Mouse (Mus musculus) heart, adult 2 months (tissue): ENCODE data around the gene Wdr37.
"Not testable (repeated sequence)": the region's sequence is repeated elsewhere in the genome, so short reads cannot be mapped to it uniquely, and the experiment has no call there.

Source experiments
- CTCF ChIP-seq: fragments of 200-600 bp; IDR thresholded peaks from 2 replicates; pipeline ENCODE4 v1.8.1; 2022; ENCODE audit warnings: antibody characterized with exemption, mild to moderate bottlenecking, moderate library complexity
- EP300 ChIP-seq: fragments of 200-500 bp; IDR thresholded peaks from 2 replicates; pipeline ENCODE4 v1.6.1; 2011; ENCODE audit warnings: low read depth, low read length, control low read depth; ENCODE audit not compliant: insufficient read depth
- POLR2A ChIP-seq: fragments of 200-500 bp; IDR thresholded peaks from 2 replicates; pipeline ENCODE4 v1.6.1; 2011; ENCODE audit warnings: mild to moderate bottlenecking, low read depth, low read length, control low read depth; ENCODE audit not compliant: insufficient read depth

- TF ChIP-seq POLR2A, CTCF, EP300: not testable (repeated sequence)
Measured at GRCm38 (mm10) chr13:8883870-8884269, 12.2 kb upstream of the Wdr37 start.
